Mouse (Mus musculus) erythroblast, embryonic 14.5 days (primary cell): ENCODE measurements around the gene Dnajb14. TPM values are rescaled to one million over a fixed set of nuclear protein-coding genes. Genes with fewer than 3 reads are reported as not detected.
A peak's percentile ranks its signal among the peaks of the same experiment; 100 is the strongest.

ENCODE experiments used
- H3K27me3 ChIP-seq: 2 replicates; pipeline ENCODE4 v1.6.1; 2012; ENCODE audit warnings: inconsistent platforms; ENCODE audit not compliant: control insufficient read depth
- H3K36me3 ChIP-seq: 2 replicates; pipeline ENCODE4 v1.6.1; 2012; ENCODE audit warnings: mild to moderate bottlenecking, inconsistent platforms; ENCODE audit not compliant: control insufficient read depth
- H3K4me1 ChIP-seq: 2 replicates; pipeline ENCODE4 v1.6.1; 2012; ENCODE audit warnings: inconsistent platforms; ENCODE audit not compliant: control insufficient read depth
- H3K4me3 ChIP-seq: replicated peaks from 2 replicates; pipeline ENCODE3; 2012; ENCODE audit warnings: moderate library complexity, mild to moderate bottlenecking, inconsistent platforms
- H3K9me3 ChIP-seq: 2 replicates; pipeline ENCODE4 v1.6.1; 2012; ENCODE audit warnings: low read length, inconsistent platforms, mixed read lengths; ENCODE audit not compliant: control insufficient read depth
- GATA1 ChIP-seq: IDR thresholded peaks from 2 replicates; pipeline ENCODE4 v1.6.1; 2012; ENCODE audit warnings: low read length, inconsistent platforms, mixed read lengths
- TAL1 ChIP-seq: IDR thresholded peaks from 3 replicates; pipeline ENCODE4 v1.6.1; 2012; ENCODE audit warnings: low read length, inconsistent platforms, mixed read lengths
- polyA plus RNA-seq: library from polyadenylated mRNA; stranded (reverse); fragments of >175 nt; gene quantifications from 2 replicates; pipeline ENCODE4 v1.2.3, GENCODE M21; 2012

Gene Dnajb14
- polyA plus RNA-seq, 1 experiment: 0.11 TPM

GRCm38 (mm10) chr3:137860394-137861170, 6.9 kb upstream of the Dnajb14 start:
- Histone ChIP-seq H3K27me3 (peaks cover 7% of the 10 kb centered on the region; the same call in 1 of the 2 replicates), H3K4me3 (no peak overlapping the region), H3K9me3 (no peaks in the 10 kb centered on the region), H3K36me3 (peaks cover 5% of the 10 kb centered on the region), H3K4me1 (peaks cover 18% of the 10 kb centered on the region)
- no peak for TF ChIP-seq GATA1
- TF ChIP-seq TAL1: no peak

GRCm38 (mm10) chr3:137861436-137861835, 6.0 kb upstream of the Dnajb14 start:
- Histone ChIP-seq H3K4me3 (no peak overlapping the region), H3K27me3 (peaks cover 7% of the 10 kb centered on the region; the same call in 1 of the 2 replicates), H3K4me1 (peaks cover 23% of the 10 kb centered on the region), H3K36me3 (peaks cover 12% of the 10 kb centered on the region), H3K9me3 (no peaks in the 10 kb centered on the region)
- TF ChIP-seq GATA1 (no peak), TAL1 (no peak)

DNA sequence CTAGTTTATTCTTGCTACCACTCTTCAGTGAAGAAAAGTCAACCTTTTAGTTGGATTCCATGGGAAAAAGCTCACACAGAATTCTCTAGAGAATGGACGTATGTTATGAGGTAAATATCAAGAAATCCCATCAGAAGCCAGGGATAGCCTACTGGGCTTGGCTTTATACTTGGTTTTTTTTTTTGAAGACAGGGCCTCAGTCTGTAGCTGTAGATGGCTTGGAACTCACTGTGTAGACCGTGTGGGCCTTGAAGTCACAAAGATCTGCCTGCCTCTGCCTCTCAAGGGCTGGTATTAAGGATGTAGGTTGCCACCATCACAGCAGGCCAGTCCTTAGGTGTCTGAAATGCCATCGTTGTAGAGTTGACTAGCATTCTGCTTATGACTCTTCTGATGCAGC, 4.9 kb upstream of the Dnajb14 start:
- H3K4me3 ChIP-seq: no peak overlapping the region
- H3K9me3 ChIP-seq: no peaks in the 10 kb centered on the region
- TF ChIP-seq TAL1: no peak; the same call in 2 of the 3 replicates
- no peak for TF ChIP-seq GATA1
- H3K4me1 ChIP-seq: peaks cover 31% of the 10 kb centered on the region
- H3K27me3 ChIP-seq: peaks cover 2% of the 10 kb centered on the region; the same call in 1 of the 2 replicates
- peaks cover 21% of the 10 kb centered on the region for H3K36me3 ChIP-seq

DNA sequence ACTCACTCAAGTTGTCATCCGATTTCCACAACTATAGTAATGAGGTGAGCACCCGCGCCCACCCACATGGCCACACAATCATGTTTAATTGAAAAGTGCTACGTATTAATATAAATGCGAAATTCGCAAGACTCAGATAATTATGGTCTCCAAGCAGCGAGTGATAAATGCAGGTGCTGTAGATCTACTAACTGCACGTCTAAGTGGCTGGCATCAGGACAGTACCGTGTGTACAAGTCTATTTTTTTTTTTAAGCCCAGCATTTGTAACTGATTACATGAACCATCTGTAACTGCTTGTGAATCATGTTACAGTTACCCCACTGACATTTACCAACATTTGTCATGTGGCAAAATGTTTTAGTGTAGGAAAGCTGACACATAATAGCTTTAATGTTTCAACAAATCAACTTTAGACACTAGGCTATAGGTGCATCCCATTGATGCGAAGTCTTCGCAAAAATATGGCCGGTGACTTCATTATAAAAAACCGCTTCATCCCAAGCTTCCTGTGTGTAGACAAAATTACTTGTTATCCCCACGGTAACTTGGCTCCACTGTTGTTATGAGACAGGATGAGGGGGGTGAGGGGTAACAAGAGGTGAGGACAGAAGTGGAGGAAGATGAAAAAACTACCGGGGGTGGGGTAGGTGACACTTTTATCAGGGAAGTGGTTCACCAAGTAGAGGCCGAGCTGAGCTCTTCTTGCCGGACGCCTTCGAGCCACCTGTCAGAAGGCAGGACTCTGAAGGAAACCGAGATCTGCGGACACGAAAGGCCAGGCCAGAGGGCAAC, 3.9 kb upstream of the Dnajb14 start:
- peaks cover 21% of the 10 kb centered on the region for H3K36me3 ChIP-seq
- no peaks in the 10 kb centered on the region for H3K9me3 ChIP-seq
- no peaks in the 10 kb centered on the region for H3K27me3 ChIP-seq
- peak overlapping the region; percentile 98 for H3K4me3 ChIP-seq
- no peak for TF ChIP-seq TAL1
- TF ChIP-seq GATA1: no peak
- peaks cover 37% of the 10 kb centered on the region for H3K4me1 ChIP-seq

DNA sequence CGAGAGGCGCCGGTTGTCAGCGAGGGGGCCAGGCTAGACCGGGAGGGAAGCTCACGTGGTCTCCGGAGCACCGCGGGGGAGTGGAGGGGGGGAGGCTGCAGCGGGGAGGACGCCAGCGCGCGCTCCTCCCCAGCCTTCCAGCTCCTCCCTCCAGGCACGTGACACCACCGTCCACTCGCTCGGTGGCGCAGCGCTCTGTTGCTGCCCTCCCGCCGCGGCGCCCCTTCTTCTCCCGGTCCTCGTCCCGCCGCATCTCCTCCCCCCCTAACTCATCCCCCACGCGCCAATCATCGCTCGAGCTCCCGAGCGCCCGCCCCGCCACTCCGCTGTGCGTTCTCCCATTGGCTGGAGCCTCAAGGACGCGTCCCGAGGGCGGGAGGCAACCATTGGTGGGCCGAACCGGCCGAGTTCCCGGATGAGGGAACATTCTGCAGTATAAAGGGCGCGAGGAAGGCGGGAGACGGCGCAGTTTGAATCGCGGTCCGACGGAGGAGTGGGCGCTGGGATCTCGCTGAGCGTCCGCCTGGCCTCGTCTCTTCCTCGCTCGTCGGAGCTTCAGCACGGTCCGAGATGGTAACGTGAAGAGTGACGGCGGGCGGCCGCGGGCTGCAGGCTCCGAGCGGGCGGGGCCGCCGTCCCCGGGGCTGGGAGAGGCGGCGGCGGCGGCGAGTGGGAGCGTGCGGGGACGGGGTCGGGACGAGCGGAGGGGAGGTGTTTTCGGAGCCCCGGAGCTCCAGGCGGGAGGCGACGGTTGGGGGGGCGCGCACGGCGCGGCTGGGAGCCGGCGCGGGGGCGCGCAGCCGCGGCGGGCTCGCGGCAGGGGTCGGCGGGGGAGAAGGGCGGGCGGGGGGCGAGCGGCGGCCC, 3.1 kb upstream of the Dnajb14 start, which contains the start of gene H2afz:
TSS of gene H2afz (plus strand) at position 364 of the 864 bp plus-strand sequence.
- H3K9me3 ChIP-seq: no peaks in the 10 kb centered on the region
- TF ChIP-seq TAL1 (no peak), GATA1 (no peak)
- H3K4me1 ChIP-seq: peaks cover 44% of the 10 kb centered on the region
- no peaks in the 10 kb centered on the region for H3K27me3 ChIP-seq
- H3K4me3 ChIP-seq: peak within 1 kb of the TSS; percentile 98
- peaks cover 24% of the 10 kb centered on the region for H3K36me3 ChIP-seq

- no peak for TF ChIP-seq GATA1
- no peak for TF ChIP-seq TAL1
- Histone ChIP-seq H3K4me3 (peak overlapping the region; percentile 98), H3K4me1 (peaks cover 46% of the 10 kb centered on the region), H3K27me3 (no peaks in the 10 kb centered on the region), H3K36me3 (peaks cover 28% of the 10 kb centered on the region), H3K9me3 (no peaks in the 10 kb centered on the region)
Observed at GRCm38 (mm10) chr3:137864988-137865982, 2.2 kb upstream of the Dnajb14 start.

GRCm38 (mm10) chr3:137867133-137867436, 390 bp upstream of the Dnajb14 start:
- peaks cover 30% of the 10 kb centered on the region for H3K36me3 ChIP-seq
- TF ChIP-seq GATA1 (no peak), TAL1 (no peak)
- peaks cover 44% of the 10 kb centered on the region for H3K4me1 ChIP-seq
- no peaks in the 10 kb centered on the region for H3K9me3 ChIP-seq
- H3K27me3 ChIP-seq: no peaks in the 10 kb centered on the region
- H3K4me3 ChIP-seq: peak overlapping the region; percentile 85
